Mouse (Mus musculus) heart, embryonic 14.5 days (tissue): Measurements from ENCODE around the gene Prnd. TPM values are rescaled to one million over a fixed set of nuclear protein-coding genes. Genes with fewer than 3 reads are reported as not detected.

Source experiments
- ATAC-seq: fragments of 200-750 bp; cut with Nextera tagmentation; 2 replicates; pipeline ENCODE4 v1.8.0; 2017; ENCODE audit warnings: low read depth, moderate TSS enrichment; ENCODE audit not compliant: insufficient number of reproducible peaks, insufficient read depth, low FRiP score
- H3K27ac ChIP-seq, 2 experiments: fragments of 200-500 bp in 1 of 2; fragments of 300-500 bp in 1 of 2; sonication (generic) in 1 of 2; replicated peaks in 1 of 2; 2 replicates each; pipeline ENCODE4 v1.5.1; 2012 to 2014; ENCODE audit warnings: low read depth in 2 of 2, low read length in 2 of 2, control low read depth in 1 of 2, mild to moderate bottlenecking in 1 of 2, mixed read lengths in 1 of 2; ENCODE audit not compliant: control insufficient read depth in 1 of 2, insufficient read depth in 1 of 2
- H3K27me3 ChIP-seq: fragments of 300-500 bp; sonication (generic); 2 replicates; pipeline ENCODE4 v1.6.1; 2014; ENCODE audit warnings: mild to moderate bottlenecking, low read length, control low read depth; ENCODE audit not compliant: control insufficient read depth, insufficient read depth
- H3K36me3 ChIP-seq: fragments of 300-500 bp; sonication (generic); 2 replicates; pipeline ENCODE4 v1.6.1; 2014; ENCODE audit warnings: mild to moderate bottlenecking, control low read depth, low read length, mixed read lengths; ENCODE audit not compliant: control insufficient read depth, insufficient read depth
- H3K4me1 ChIP-seq, 2 experiments: fragments of 200-500 bp in 1 of 2; fragments of 300-500 bp in 1 of 2; sonication (generic) in 1 of 2; 2 replicates each; pipeline ENCODE4 v1.6.1; 2012 to 2014; ENCODE audit warnings: low read length in 2 of 2, control low read depth in 1 of 2, mixed read lengths in 1 of 2; ENCODE audit not compliant: control insufficient read depth in 2 of 2, insufficient read depth in 2 of 2
- H3K4me2 ChIP-seq: fragments of 300-500 bp; sonication (generic); 2 replicates; pipeline ENCODE4 v1.6.1; 2014; ENCODE audit warnings: mild to moderate bottlenecking, low read length
- H3K4me3 ChIP-seq, 2 experiments: fragments of 200-500 bp in 1 of 2; fragments of 300-500 bp in 1 of 2; sonication (generic) in 1 of 2; 2 replicates each; pipeline ENCODE4 v1.5.1; 2012 to 2014; ENCODE audit warnings: low read length in 2 of 2, mild to moderate bottlenecking in 2 of 2, control low read depth in 1 of 2, low read depth in 1 of 2, moderate library complexity in 1 of 2; ENCODE audit not compliant: control insufficient read depth in 1 of 2, insufficient read depth in 1 of 2
- H3K9ac ChIP-seq: fragments of 300-500 bp; sonication (generic); 2 replicates; pipeline ENCODE4 v1.6.1; 2014; ENCODE audit warnings: mild to moderate bottlenecking, low read length
- H3K9me3 ChIP-seq: fragments of 300-500 bp; sonication (generic); 2 replicates; pipeline ENCODE4 v1.6.1; 2016; ENCODE audit warnings: low read length, control low read depth; ENCODE audit not compliant: control insufficient read depth
- WGBS: fragments of 180-500 bp; shearing (Covaris S2); extraction: QIAGEN DNeasy Blood & Tissue Kit; methylation state at CpG from one replicate; pipeline ENCODE4 v1.1.7; 2014; 5-methylcytosine and 5-hydroxymethylcytosine counted together
- polyA plus RNA-seq: library from polyadenylated mRNA; unstranded; fragments of >200 nt; fragmentation: Nextera tagmentation; extraction: Ambion mirVana; gene quantifications from 2 replicates; pipeline ENCODE4 v1.2.1, GENCODE M21; 2014

Prnd gene
- polyA plus RNA-seq, 1 experiment from 2014 or later: 29.7 TPM

GRCm38 (mm10) chr2:131987950-131988349, 37.3 kb downstream of the Prnd start:
- no peaks in the 10 kb centered on the region for H3K36me3 ChIP-seq
- ATAC-seq: no peak
- H3K27ac ChIP-seq: no peak overlapping the region
- H3K4me3 ChIP-seq: no peak overlapping the region
- 45% methylated on average over 3 of the region's 3 CpGs for WGBS
- H3K4me1 ChIP-seq: peaks cover 3 to 7% of the 10 kb centered on the region in 2 experiments; a peak in 2 of 4 replicates
- no peak overlapping the region for H3K9ac ChIP-seq
- H3K27me3 ChIP-seq: no peaks in the 10 kb centered on the region
- no peak overlapping the region for H3K4me2 ChIP-seq
- no peaks in the 10 kb centered on the region for H3K9me3 ChIP-seq

- no peak for ATAC-seq
- H3K27me3 ChIP-seq: no peaks in the 10 kb centered on the region
- peaks cover 7 to 13% of the 10 kb centered on the region in 2 experiments for H3K4me1 ChIP-seq
- WGBS: 67% methylated on average over 2 of the region's 2 CpGs
- H3K4me2 ChIP-seq: no peak overlapping the region
- H3K36me3 ChIP-seq: no peaks in the 10 kb centered on the region
- H3K27ac ChIP-seq: no peak overlapping the region
- no peak overlapping the region for H3K4me3 ChIP-seq
- no peak overlapping the region for H3K9ac ChIP-seq
- no peaks in the 10 kb centered on the region for H3K9me3 ChIP-seq
Measured at GRCm38 (mm10) chr2:131988550-131988949, 37.9 kb downstream of the Prnd start.

GRCm38 (mm10) chr2:131992487-131992886, 41.8 kb downstream of the Prnd start:
- H3K27me3 ChIP-seq: no peaks in the 10 kb centered on the region
- no peak overlapping the region for H3K4me2 ChIP-seq
- no peak for ATAC-seq
- H3K9ac ChIP-seq: no peak overlapping the region
- peaks cover 4% of the 10 kb centered on the region; the same call in 1 of the 2 replicates for H3K36me3 ChIP-seq
- peaks cover 15 to 21% of the 10 kb centered on the region in 2 experiments for H3K4me1 ChIP-seq
- WGBS: 89% methylated on average over 2 of the region's 2 CpGs
- no peak overlapping the region for H3K4me3 ChIP-seq
- no peak overlapping the region for H3K27ac ChIP-seq
- no peaks in the 10 kb centered on the region for H3K9me3 ChIP-seq

- H3K36me3 ChIP-seq: peaks cover 4% of the 10 kb centered on the region; the same call in 1 of the 2 replicates
- no peak overlapping the region for H3K27ac ChIP-seq
- H3K4me2 ChIP-seq: no peak overlapping the region
- no peaks in the 10 kb centered on the region for H3K27me3 ChIP-seq
- no peak overlapping the region for H3K4me3 ChIP-seq
- no peak for ATAC-seq
- H3K4me1 ChIP-seq: peaks cover 15 to 21% of the 10 kb centered on the region in 2 experiments
- no peak overlapping the region for H3K9ac ChIP-seq
- no peaks in the 10 kb centered on the region for H3K9me3 ChIP-seq
- WGBS: 63% methylated on average over 4 of the region's 4 CpGs
Measured at GRCm38 (mm10) chr2:131993151-131993550, 42.5 kb downstream of the Prnd start.

- no peak for ATAC-seq
- H3K36me3 ChIP-seq: peaks cover 4% of the 10 kb centered on the region; the same call in 1 of the 2 replicates
- H3K4me3 ChIP-seq: no peak overlapping the region
- no peaks in the 10 kb centered on the region for H3K9me3 ChIP-seq
- 0 out of 2 replicates have a peak overlapping the region, but pooled peaks have one; percentile 13 for H3K9ac ChIP-seq
- H3K4me1 ChIP-seq: peaks cover 15 to 21% of the 10 kb centered on the region in 2 experiments
- no peaks in the 10 kb centered on the region for H3K27me3 ChIP-seq
- H3K4me2 ChIP-seq: peak overlapping the region; percentile 24
- H3K27ac ChIP-seq: no peak overlapping the region
- 35% methylated on average over 14 of the region's 14 CpGs for WGBS
Measured at GRCm38 (mm10) chr2:131993563-131994088, 43.0 kb downstream of the Prnd start.

- Histone ChIP-seq H3K36me3 (peaks cover 4% of the 10 kb centered on the region; the same call in 1 of the 2 replicates), H3K4me3 (no peak overlapping the region), H3K27me3 (no peaks in the 10 kb centered on the region), H3K27ac (no peak overlapping the region), H3K9me3 (no peaks in the 10 kb centered on the region), H3K4me2 (no peak overlapping the region), H3K9ac (no peak overlapping the region), H3K4me1 (peaks cover 15 to 21% of the 10 kb centered on the region in 2 experiments)
- ATAC-seq: no peak
- WGBS: 85% methylated on average over 6 of the region's 6 CpGs
Measured at GRCm38 (mm10) chr2:131994971-131995370, 44.3 kb downstream of the Prnd start.

GRCm38 (mm10) chr2:131995742-131996141, 45.1 kb downstream of the Prnd start:
- WGBS: 89% methylated on average over 12 of the region's 12 CpGs
- Histone ChIP-seq H3K4me2 (no peak overlapping the region), H3K27me3 (no peaks in the 10 kb centered on the region), H3K4me3 (no peak overlapping the region), H3K4me1 (peaks cover 15 to 21% of the 10 kb centered on the region in 2 experiments), H3K9me3 (no peaks in the 10 kb centered on the region), H3K9ac (no peak overlapping the region), H3K27ac (no peak overlapping the region), H3K36me3 (peaks cover 4% of the 10 kb centered on the region; the same call in 1 of the 2 replicates)
- ATAC-seq: no peak

GRCm38 (mm10) chr2:131996369-131996768, 45.7 kb downstream of the Prnd start:
- Histone ChIP-seq H3K27ac (no peak overlapping the region), H3K4me1 (peaks cover 15 to 19% of the 10 kb centered on the region in 2 experiments), H3K36me3 (peaks cover 7% of the 10 kb centered on the region; the same call in 1 of the 2 replicates), H3K4me3 (no peak overlapping the region), H3K9ac (no peak overlapping the region), H3K4me2 (no peak overlapping the region), H3K9me3 (no peaks in the 10 kb centered on the region), H3K27me3 (no peaks in the 10 kb centered on the region)
- no peak for ATAC-seq
- 71% methylated on average over 7 of the region's 7 CpGs for WGBS
